In genomic region chr2:178698648-178699047, GRCm38 (mm10) we compare ENCODE assay signal across 9 mouse cellular contexts.
DNase-seq lines count a peak whose midpoint lies in the region; ATAC-seq and TF ChIP-seq lines count a peak whose summit lies in the region.
"Had no signal": no experiment of that assay in that cellular context is flagged by ENCODE, and none has a peak within 500 bp of the region (broad histone marks: within the 10 kb centered on the region; RNA-seq: fewer than 3 reads in every experiment).

No protein-coding gene starts in this region.

- DNase-seq in adrenal gland, postnatal 14 days = peak; percentile 21
- no peak for DNase-seq in adrenal gland, adult (ENCODE audit: inconsistent age in 2 of 2, low spot score in 1 of 2)
- DNase-seq in brain, embryonic 14.5 days (ENCODE audit: low read depth) = peak; percentile 90
- peak; percentile 42 to 53 for DNase-seq in frontal cortex, postnatal 25 days (ENCODE audit: low spot score in 2 of 2)
- peak; percentile 52 to 64 for DNase-seq in kidney, postnatal 36 days
- peak; percentile 22 for DNase-seq in lung, postnatal 0 days (ENCODE audit: low spot score)
- peak; percentile 20 to 62 for DNase-seq in urinary bladder, postnatal 36 days (ENCODE audit: low spot score in 2 of 2)
- no peak for DNase-seq in T-cell, adult 2 months (ENCODE audit: low spot score)

- no peak for TF ChIP-seq POLR2A in brain, embryonic 14.5 days (IDR thresholded peaks at IDR 0.05; ENCODE audit: borderline replicate concordance, extremely low read depth, insufficient read depth, insufficient read length, poor library complexity, severe bottlenecking)

- no peaks in the 10 kb centered on the region for H3K36me3 ChIP-seq in lung, postnatal 0 days (ENCODE audit: insufficient read depth, low read length)
- H3K36me3 ChIP-seq: neural tube, embryonic 13.5 days had no signal

- H3K4me1 ChIP-seq in lung, postnatal 0 days (ENCODE audit: insufficient read depth, low read depth, low read length) = no peaks in the 10 kb centered on the region
- H3K4me1 ChIP-seq: neural tube, embryonic 13.5 days had no signal

- no peak overlapping the region for H3K4me2 ChIP-seq in lung, postnatal 0 days (replicated peaks; ENCODE audit: low read depth, low read length)
- H3K4me2 ChIP-seq: neural tube, embryonic 13.5 days had no signal

- no peaks in the 10 kb centered on the region for H3K27me3 ChIP-seq in lung, postnatal 0 days (replicated peaks; ENCODE audit: insufficient read depth, low read length)
- H3K27me3 ChIP-seq: neural tube, embryonic 13.5 days had no signal

- H3K4me3 ChIP-seq in lung, postnatal 0 days (ENCODE audit: low read depth, low read length) = no peak overlapping the region
- H3K4me3 ChIP-seq: neural tube, embryonic 13.5 days had no signal

- peak; percentile 37 for ATAC-seq in lung, postnatal 0 days

- TF ChIP-seq EP300 in lung, postnatal 0 days (IDR thresholded peaks at IDR 0.05) = no peak

- no peak overlapping the region for H3K27ac ChIP-seq in lung, postnatal 0 days (ENCODE audit: low read length)
- H3K27ac ChIP-seq: neural tube, embryonic 13.5 days had no signal

- 47% methylated on average over 13 of the region's 13 CpGs for WGBS in lung, postnatal 0 days

- no peaks in the 10 kb centered on the region for H3K9me3 ChIP-seq in lung, postnatal 0 days (ENCODE audit: low read length)
- H3K9me3 ChIP-seq: neural tube, embryonic 13.5 days had no signal

- TF ChIP-seq CTCF in brain, embryonic 14.5 days (IDR thresholded peaks at IDR 0.05; ENCODE audit: borderline replicate concordance, extremely low read depth, insufficient read depth, insufficient read length) = no peak
- no peak for TF ChIP-seq CTCF in lung, postnatal 0 days (IDR thresholded peaks at IDR 0.05)

- no peak overlapping the region for H3K9ac ChIP-seq in lung, postnatal 0 days (replicated peaks; ENCODE audit: low read depth)
- H3K9ac ChIP-seq: neural tube, embryonic 13.5 days had no signal

Comparison
In these comparisons a context has a peak if more than half of its experiments do, and no peak if none do; other contexts are left out.
1. DNase-seq: peak in adrenal gland, postnatal 14 days (single experiment), brain, embryonic 14.5 days (single experiment), frontal cortex, postnatal 25 days (2 of 2), kidney, postnatal 36 days (2 of 2), lung, postnatal 0 days (single experiment) and urinary bladder, postnatal 36 days (2 of 2); none in adrenal gland, adult (0 of 2) and T-cell, adult 2 months (single experiment).